Mouse (Mus musculus) CD4-positive helper T cell, adult 2 months (primary cell): Measurements from ENCODE around the gene Otogl.

Experiments used
- DNase-seq: peaks from one replicate; pipeline ENCODE4 v3.0.0-alpha.2; 2012; ENCODE audit warnings: low read depth, missing footprints, low spot score

Otogl gene

DNA sequence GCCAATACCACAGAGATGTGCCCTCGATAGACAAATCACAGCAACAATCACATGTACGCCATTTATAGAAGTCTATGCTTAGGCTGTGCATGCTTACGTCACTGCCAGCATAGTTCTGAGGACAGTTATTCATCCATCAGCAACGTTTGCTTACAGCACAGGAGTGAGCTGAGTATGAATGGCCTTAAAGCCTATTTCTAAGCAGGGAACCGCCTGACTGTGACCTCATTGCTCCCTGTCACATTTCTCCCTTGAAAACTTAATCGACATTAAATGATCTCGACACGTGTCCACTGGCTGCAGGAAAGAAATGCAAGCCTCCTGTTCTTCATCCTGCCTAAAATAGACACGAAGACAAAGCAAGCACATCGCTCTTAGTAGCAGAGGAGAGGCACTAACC is 5.5 kb downstream of the Otogl start:
- no peak for DNase-seq

DNA sequence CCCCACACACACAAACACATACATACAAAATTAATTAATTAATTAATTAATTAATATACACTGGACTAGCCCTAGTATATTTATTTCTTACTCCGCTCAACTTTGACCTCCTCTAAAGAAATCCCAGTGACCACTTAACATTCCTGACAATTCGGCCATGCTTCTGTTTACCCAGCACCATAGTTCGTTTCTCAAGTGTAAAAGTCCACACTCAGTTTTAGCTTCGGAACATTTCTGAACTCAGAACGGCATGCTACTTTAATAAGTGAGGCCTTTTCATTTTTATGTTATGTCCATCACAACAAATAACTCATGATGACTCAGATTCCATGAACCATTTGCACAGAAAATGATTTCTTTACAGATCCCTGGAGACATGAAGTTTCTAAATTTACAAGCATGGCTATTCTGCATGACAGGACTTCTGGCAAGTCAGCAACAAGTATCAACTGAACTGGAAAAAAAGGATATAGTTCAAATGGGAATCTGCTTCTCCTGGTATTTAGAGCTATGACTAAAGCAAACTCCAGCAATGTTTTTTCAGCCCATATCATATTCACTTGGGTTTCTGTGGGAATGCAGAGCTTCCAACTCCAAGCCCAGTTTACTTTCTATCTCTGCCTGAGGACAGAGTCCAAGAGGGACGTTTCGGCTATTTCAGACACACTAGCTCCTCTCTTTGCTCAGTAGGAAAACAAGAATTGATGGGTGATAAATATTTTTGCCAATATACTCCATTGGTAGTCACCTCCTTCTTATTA is 6.5 kb downstream of the Otogl start:
- no peak for DNase-seq

DNA sequence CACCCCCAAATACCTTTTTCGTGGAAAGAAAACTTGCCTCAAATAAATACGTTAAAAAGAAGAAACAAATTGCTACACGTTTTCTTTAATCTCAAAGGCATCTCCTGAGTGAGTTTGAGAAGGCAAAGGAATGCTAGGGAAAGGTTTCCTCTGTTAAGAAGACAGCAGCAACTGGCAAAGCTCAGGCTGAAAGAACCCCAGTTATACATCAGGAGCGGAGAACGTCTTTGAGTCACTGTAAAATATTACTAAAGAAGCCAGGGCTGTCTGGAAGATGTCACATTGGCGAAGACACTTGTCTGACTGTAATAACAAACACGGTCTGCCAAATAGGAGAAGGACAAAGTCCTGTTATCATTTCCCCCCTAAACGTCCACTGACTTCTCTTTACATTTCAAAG is 10.0 kb downstream of the Otogl start:
- DNase-seq: no peak

DNA sequence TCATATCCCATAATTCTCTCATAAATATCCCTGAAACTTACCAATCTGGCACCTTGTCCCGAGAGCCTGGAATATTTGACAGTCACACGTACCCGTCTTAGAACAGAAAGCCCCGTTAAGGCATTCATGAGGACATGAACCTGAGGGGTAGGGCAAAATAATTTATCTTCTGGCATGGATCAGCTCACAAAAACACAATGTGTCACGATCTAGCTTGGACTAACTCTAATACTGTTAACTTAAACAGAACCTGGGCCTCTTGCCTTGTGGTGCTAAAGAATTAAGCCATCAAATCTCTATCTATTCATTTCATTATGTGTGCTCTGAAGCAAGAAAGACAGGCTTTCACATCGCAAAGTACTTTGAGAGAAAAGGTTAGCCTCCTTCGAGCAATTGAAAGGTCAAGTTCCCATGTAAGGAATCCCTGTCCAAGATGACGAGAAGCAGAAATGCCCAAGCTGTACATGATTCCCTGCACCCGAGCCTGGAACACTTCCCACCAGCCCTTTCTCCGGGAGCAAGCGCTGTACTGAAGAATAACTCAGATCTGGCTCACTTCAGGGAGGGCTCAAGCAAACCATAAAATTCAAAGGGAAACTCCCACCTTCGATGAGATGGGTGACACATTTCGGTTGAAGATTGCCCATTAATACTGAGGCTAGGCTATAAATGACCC is 10.6 kb downstream of the Otogl start:
- DNase-seq: no peak

DNA sequence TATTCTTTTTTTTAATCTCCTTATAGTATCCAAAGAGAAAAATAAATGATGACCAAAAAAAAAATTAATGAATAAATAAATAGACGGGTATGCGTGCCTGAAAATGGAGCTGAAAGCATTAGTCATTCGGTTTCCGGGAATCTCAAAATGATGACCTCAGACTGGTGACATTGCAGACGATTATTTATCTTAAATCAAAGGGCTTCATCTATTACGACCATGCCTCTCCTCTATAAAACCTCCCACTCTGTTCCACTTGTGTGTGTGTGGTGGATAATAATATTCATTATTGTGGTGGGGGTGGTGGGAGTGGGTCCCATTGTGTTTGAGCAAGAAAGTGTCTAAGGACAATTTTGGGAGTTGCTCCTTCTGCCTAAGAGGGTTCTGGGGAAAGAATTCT is 12.0 kb downstream of the Otogl start:
- no peak for DNase-seq

DNA sequence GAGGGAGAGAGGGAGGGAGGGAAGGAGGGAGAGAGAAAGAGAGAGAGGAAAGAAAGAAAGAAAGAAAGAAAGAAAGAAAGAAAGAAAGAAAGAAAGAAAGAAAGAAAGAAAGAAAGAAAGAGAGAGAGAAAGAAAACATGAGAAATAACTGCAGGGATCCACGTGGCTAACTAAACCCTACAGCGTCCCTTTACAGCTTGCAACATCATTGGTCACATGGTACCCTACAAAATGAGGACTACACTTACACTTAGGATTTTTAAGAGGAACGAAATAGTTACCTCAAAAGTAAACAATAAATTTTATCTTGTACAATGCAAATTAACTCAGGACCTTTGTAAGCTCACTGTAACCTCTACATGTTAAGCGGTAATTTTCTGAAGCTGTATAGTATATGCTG is 15.8 kb downstream of the Otogl start:
- DNase-seq: no peak

DNA sequence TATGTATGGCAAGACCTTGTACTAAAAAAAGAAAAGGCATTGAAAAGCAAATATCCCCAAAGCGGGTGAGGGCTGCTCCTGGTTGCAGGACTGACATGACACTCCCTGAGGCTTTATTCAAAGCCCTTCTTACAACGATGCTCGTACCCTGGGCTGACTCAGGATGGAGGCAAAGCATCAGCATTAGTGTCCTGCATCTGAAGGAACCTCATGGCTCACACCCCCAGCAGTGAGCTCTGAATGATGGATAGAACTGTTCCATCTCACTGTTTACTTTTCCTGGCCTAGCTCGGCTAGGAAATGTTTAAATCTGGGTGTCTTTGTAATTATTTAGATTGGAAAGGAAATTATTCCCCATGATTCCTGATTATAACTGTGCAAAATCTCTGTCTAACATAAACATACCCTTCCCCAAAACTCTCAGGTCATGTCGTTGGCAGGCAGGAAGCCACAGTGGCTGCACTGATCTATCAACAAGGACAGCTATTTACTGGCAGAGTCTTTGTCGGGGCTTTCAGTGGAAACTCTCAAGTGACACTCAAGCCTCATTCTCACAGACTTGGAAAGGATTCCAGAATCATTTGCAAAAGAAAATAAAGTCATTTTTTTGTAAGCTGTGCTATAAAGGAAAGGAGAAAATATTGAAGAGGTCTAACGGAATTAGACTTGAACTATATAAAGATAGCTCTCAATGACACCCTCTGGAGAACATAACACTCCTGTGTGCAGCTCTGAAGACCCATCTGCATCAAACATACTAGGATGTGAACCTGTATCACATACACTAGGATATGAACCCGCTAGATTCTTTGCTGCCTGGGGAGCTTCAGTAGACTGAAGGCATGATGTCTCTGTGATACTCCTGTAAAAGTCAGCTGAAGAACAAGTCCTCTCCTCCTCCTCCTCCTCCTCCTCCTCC is 17.0 kb downstream of the Otogl start:
- no peak for DNase-seq

DNA sequence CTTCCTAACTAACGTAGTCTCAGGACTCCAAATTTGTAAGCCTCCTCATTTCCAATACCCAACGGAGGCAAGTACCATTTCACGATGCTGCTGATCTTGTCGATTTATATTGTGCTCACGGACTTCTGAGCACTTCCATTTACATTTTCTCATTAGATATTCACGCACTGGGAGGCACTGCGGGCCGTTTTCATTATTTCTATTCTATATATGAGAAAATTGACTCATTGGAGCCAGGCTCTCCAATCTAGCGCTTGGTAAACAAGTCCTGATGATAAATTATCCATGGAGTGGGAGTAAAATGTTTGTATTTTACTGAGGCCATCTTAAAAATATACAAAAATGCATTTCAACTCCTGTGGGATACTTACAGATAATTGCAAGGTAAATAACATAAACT is 21.5 kb downstream of the Otogl start:
- no peak for DNase-seq

DNA sequence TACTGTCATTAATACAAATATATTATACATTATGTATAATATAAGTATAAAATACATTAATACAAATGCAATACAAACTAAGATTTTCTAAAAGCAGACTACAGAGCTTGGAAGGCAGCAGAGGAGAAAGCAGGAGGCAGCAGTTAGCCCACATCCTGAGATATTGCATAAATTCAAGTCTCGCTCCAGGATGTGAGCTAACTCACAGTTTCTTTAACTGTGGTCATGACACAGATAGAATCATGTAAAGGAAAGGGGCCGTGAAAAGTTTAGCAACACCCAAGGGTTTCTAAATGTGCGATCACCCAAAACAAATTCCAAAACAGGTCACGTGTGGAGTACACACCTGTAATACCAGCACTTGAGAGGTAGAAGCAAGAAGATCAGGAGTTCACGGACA is 39.4 kb downstream of the Otogl start:
- peak; percentile 15 for DNase-seq

DNA sequence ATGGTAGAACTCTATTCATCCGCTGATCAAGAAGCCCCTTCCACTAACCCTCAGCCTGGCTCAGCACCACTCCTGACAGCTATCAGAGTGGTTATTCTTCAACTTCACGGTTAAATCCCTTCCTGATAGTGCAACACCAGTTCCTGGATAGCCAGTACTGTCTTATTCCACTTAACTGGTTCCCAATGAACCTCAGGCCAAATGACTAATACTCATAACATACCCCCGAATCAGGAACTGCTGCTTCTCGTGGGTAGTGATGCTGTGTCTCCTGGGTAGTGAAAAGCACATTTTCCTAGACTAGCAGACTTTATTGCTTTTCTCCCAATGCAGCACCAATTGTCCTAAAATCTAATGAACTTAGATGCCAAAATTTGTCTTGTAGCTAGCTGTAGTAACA is 39.8 kb downstream of the Otogl start:
- no peak for DNase-seq

DNA sequence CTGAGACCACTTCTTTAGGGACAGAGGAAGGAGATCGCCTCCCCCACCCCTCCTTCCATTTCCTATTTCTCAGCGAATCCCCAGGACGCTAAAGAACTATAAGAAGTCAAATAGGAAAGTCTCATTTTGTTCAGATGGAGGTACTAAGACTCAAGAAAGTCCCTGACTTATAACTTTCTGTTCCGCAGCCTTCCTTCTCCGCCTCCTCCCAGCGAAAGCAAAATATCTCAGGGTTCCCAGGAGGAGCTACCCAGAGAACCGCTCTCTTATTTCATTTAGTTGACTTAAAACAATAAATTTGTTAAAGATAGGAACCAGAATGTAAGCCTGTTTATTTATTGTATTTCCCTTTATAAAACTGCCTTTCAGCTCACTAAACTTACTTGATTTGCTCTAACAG is 41.4 kb downstream of the Otogl start:
- no peak for DNase-seq

DNA sequence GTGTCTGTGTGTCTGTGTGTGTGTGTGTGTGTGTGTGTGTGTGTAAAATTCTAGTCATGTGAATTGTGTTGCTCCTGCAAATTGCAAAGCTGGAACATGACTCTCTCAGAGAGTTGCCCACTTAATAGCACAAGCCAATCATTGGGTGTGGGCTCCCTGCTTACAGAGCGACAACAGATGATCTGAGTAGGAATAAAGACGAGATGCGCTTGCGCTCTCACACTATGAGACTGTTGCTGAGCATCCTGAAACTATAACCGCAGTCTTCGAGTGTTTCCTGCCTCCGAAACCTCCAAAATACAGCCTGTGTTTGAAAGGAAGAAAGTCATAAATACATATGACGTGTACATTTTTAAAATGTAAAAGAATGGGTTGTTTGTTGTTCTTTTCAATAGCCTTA is 43.0 kb downstream of the Otogl start:
- peak; percentile 62 for DNase-seq

DNA sequence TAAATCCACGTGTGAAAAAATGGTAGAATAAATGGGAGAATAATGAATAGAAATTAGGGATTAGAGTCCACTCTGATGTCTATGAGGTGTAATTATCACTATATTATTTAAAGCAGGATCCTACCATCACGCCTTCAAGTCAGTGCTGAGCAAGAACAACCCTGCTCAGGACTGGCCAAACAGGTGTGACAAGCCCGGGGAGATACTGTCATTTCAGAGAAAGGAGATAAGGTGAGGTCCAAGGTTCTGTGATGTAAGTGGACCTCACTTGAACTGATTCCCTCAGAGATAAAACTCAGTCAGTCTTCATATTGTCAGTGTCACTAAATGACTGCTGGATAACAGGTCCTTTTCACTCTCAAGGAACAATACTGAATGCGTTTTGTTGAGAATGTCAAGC is 44.5 kb downstream of the Otogl start:
- DNase-seq: no peak

DNA sequence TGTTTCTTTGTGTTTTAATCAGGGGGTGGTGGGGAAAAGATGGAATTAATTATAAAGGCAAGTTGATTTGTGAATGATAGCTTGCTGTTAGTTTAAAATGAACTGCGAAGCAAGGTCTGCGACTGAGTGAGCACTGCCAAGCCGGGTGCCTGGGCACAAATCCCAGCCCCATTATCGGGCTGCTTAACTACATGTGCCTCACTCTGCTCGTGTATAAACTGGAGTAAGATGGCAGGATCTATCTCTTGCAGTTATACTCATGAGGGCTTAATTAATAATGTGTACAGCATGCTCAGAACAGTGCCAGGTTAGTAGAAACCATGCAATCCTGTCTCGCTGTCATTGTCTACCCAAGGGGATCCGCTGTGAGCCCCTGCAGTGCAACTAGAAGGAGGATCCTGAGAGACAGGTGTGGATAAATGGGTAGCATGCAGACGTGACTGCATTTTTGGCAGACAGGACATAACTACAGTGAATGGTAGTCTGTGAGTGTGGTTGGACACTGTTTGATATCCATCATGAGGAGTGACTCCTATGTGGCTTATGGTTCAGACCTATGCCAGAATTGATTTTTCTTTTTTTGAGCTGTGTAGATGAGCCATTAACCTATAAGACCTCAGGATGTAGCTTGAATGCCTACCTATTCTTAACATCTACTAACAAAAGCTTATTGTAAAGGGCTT is 51.6 kb downstream of the Otogl start:
- no peak for DNase-seq

DNA sequence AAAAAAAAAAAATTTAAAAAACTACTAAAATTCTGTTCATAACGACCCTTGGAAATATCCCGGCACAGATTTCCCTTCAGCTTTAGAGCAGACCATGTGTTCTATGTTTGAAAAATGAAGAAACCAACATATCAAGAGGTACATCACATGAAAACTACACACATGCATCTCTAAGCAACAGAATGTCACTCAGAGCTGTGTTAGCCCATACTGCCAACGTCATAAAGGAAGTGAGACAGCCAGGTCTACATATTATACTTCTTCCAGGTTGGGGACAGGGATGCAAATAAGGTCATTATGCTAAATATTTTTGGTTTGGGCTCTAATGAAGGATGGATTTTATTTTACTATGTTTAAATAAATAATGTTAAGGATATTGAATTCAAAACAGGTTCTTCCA is 52.7 kb downstream of the Otogl start:
- DNase-seq: no peak

DNA sequence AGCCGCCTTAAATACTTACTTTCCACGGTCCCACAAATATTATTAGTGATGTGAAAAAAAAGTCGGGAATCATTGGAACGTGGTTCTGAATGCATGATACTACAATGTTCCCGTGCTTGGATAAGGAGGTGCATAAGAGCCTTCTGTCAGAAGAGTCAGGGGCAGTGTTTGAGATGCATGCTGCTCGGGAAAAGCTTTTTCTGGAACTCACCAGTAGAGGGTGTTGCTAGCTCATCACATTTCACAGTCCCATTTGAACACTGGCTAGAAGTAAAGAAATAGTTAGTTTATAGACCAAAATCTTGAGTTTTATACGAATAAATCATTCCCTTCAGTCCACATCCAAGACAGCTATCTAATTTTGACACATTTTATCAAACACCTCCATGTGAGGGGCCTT is 53.2 kb downstream of the Otogl start:
- DNase-seq: peak; percentile 25

DNA sequence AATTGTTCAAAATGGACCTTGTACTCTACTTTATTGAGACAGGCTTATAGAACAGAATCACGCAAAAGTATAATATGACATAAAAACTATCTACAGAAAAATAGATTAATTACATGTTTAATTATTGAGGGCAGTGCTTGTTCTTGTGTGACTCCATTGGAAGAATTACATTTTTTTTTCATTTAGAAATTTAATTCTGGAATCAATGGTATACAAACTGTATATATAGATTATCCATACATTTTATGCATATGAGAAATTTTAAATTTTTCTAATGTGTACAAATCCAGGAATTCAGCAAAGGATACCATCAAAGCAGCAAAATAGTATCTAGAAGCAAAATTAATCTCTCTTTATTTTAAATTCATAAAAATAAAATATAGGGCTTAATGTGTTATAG is 67.0 kb downstream of the Otogl start:
- no peak for DNase-seq

DNA sequence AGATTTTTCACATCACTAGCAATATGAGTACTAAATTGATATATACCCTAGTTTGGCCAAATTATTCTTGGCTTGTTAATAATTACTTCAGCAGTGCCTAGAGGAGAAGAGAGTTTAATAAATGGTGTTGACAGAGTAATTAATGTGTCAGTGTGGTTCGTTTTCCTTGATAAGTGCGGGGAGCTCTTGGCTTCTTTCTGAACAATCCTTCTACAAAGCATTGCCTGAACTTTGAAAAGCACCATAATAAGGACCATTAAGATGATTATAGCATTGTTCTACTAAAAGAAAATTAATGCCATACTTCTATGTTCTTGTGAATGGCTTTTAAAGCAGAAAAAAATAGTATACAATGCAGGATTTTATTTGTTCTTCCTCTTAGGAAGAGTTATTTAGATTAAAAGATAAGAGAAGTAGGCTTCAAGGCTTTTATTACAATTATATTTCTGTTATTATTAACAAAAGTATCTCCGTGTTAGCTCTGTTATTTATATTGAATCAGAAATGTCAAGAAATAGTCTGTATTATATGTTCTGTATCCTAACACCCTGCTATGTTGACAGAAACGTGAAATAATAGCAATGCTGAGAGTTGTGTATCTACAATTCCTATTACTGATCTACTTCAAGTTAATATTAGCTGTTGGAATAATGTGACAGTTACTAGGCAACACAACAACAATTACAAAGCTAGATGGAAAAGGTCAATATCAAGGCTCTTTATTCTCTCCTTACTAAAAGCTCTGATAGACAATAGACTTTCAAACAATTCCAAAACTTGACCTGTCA is 77.3 kb downstream of the Otogl start:
- DNase-seq: no peak

DNA sequence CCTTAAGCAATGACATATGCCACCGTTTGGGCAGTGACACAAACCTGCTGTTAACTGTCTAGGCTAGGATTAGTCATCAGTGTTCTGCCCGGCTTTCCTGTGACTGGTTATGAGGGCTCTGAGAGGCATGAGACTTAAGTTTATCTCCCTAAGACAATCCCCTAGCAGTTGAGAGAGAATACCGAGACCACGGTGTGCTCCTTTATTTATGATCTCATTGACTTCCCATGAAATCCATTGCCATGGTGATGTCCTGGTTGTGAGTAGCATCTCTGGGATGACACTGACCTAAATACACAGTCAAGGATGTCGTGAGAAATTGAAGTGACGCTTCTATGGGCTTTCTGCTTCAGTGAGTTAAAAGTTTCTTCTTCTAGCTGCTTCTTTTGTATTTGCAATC is 82.8 kb downstream of the Otogl start:
- DNase-seq: no peak

DNA sequence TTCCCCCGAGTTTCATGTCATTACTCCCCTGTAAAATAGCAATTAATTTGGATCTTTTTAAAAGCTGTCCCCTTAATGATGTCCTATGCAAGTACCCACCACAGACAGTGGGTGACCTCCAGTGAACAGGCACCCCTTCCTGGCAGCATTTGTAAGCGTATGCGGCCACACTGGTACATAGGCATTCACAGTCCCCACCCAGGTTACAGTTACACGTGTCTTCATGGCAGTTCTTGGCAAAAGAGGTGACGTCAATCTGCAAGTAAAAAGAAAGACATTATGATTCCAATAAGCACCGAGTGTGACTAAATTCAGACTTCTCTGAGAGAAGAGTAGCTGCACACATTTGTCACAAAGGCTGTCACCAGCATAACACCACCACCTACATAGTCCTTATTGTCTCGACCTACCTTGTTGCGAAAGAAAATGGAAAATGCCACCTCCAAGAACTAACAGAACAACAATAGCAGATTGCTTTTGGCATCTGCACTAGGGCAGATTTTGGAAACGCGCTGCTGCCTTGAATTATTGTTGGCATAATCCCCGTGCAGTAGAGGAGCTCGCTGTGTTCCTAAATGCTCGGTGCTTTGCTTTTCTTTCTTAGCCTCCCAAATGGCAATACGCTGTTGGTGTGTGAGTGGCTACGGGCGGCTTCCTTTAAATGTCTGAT is 98.0 kb downstream of the Otogl start:
- no peak for DNase-seq
